Mouse (Mus musculus) liver, embryonic 15.5 days (tissue): Measurements from ENCODE around the gene Tmem62. TPM values are rescaled to one million over a fixed set of nuclear protein-coding genes. Genes with fewer than 3 reads are reported as not detected.
"Not testable (repeated sequence)": the region's sequence is repeated elsewhere in the genome, so short reads cannot be mapped to it uniquely, and the experiment has no call there.

Experiments
- ATAC-seq: fragments of 200-750 bp; cut with Nextera tagmentation; 2 replicates; pipeline ENCODE4 v1.8.0; 2017; ENCODE audit warnings: moderate number of reproducible peaks, mild to moderate bottlenecking, moderate library complexity; ENCODE audit not compliant: insufficient read depth
- H3K27ac ChIP-seq: fragments of 300-500 bp; sonication (generic); replicated peaks from 2 replicates; pipeline ENCODE4 v1.5.1; 2015; ENCODE audit warnings: mild to moderate bottlenecking, inconsistent platforms
- H3K27me3 ChIP-seq: fragments of 300-500 bp; sonication (generic); 2 replicates; pipeline ENCODE4 v1.6.1; 2015; ENCODE audit warnings: mild to moderate bottlenecking, inconsistent platforms
- H3K36me3 ChIP-seq: fragments of 300-500 bp; sonication (generic); replicated peaks from 2 replicates; pipeline ENCODE4 v1.6.1; 2015; ENCODE audit warnings: moderate library complexity, mild to moderate bottlenecking, inconsistent platforms
- H3K4me1 ChIP-seq: fragments of 300-500 bp; sonication (generic); replicated peaks from 2 replicates; pipeline ENCODE4 v1.6.1; 2015; ENCODE audit warnings: inconsistent platforms
- H3K4me2 ChIP-seq: fragments of 300-500 bp; sonication (generic); 2 replicates; pipeline ENCODE4 v1.6.1; 2015; ENCODE audit warnings: moderate library complexity, mild to moderate bottlenecking, inconsistent platforms
- H3K4me3 ChIP-seq: fragments of 300-500 bp; sonication (generic); replicated peaks from 2 replicates; pipeline ENCODE4 v1.5.1; 2015; ENCODE audit warnings: mild to moderate bottlenecking, inconsistent platforms
- H3K9ac ChIP-seq: fragments of 300-500 bp; sonication (generic); 2 replicates; pipeline ENCODE4 v1.6.1; 2015; ENCODE audit warnings: moderate library complexity, mild to moderate bottlenecking, inconsistent platforms
- H3K9me3 ChIP-seq: fragments of 300-500 bp; sonication (generic); replicated peaks from 2 replicates; pipeline ENCODE4 v1.6.1; 2016; ENCODE audit warnings: inconsistent platforms
- WGBS: fragments of 180-500 bp; shearing (Covaris S2); methylation state at CpG from one replicate; pipeline ENCODE4 v1.1.7; 2015; ENCODE audit warnings: mixed read lengths; ENCODE audit not compliant: insufficient replicate concordance; 5-methylcytosine and 5-hydroxymethylcytosine counted together
- polyA plus RNA-seq: library from polyadenylated mRNA; unstranded; fragments of >200 nt; fragmentation: Nextera tagmentation; extraction: Ambion mirVana; gene quantifications from 2 replicates; pipeline ENCODE4 v1.2.1, GENCODE M21; 2015

The Tmem62 gene
- polyA plus RNA-seq, 1 experiment from 2014 or later = 2.2 TPM

- no peak for ATAC-seq
- no peak overlapping the region for H3K9ac ChIP-seq
- WGBS = 87% methylated on average over 9 of the region's 9 CpGs
Measured at GRCm38 (mm10) chr2:121016226-121016625, 39.4 kb downstream of the Tmem62 start.

GRCm38 (mm10) chr2:121017151-121017550, 40.3 kb downstream of the Tmem62 start:
- no peaks in the 10 kb centered on the region for H3K9me3 ChIP-seq
- H3K4me2 ChIP-seq = no peak overlapping the region
- H3K4me1 ChIP-seq = no peaks in the 10 kb centered on the region
- H3K4me3 ChIP-seq = no peak overlapping the region
- no peak overlapping the region for H3K27ac ChIP-seq
- H3K36me3 ChIP-seq = peaks cover 81% of the 10 kb centered on the region
- no peak for ATAC-seq
- H3K9ac ChIP-seq = no peak overlapping the region
- WGBS = 89% methylated on average over 1 of the region's 1 CpGs
- no peaks in the 10 kb centered on the region for H3K27me3 ChIP-seq

More at GRCm38 (mm10) chr2:121016226-121016625, 39.4 kb downstream of the Tmem62 start:
- Histone ChIP-seq H3K9me3 (no peaks in the 10 kb centered on the region), H3K27me3 (no peaks in the 10 kb centered on the region), H3K36me3 (peaks cover 79% of the 10 kb centered on the region), H3K27ac (no peak overlapping the region), H3K4me3 (no peak overlapping the region), H3K4me2 (no peak overlapping the region), H3K4me1 (no peaks in the 10 kb centered on the region)

GRCm38 (mm10) chr2:121022918-121023317, 46.1 kb downstream of the Tmem62 start:
- no peak overlapping the region for H3K27ac ChIP-seq
- H3K4me3 ChIP-seq = no peak overlapping the region
- peaks cover 97% of the 10 kb centered on the region for H3K36me3 ChIP-seq
- WGBS = 71% methylated on average over 5 of the region's 5 CpGs
- ATAC-seq = no peak
- no peaks in the 10 kb centered on the region for H3K9me3 ChIP-seq
- H3K4me2 ChIP-seq = no peak overlapping the region
- H3K27me3 ChIP-seq = no peaks in the 10 kb centered on the region
- no peak overlapping the region for H3K9ac ChIP-seq
- H3K4me1 ChIP-seq = peaks cover 12% of the 10 kb centered on the region

- no peaks in the 10 kb centered on the region for H3K9me3 ChIP-seq
- ATAC-seq = peak; percentile 99
- peak within 1 kb of the TSS; percentile 97 for H3K27ac ChIP-seq
- peak within 1 kb of the TSS; percentile 66 for H3K4me3 ChIP-seq
- H3K4me2 ChIP-seq = peak within 1 kb of the TSS; percentile 66
- peaks cover 38% of the 10 kb centered on the region for H3K36me3 ChIP-seq
- H3K9ac ChIP-seq = peak within 1 kb of the TSS; percentile 75
- H3K27me3 ChIP-seq = no peaks in the 10 kb centered on the region
- WGBS = 9% methylated on average over 5 of the region's 5 CpGs
- H3K4me1 ChIP-seq = peaks cover 49% of the 10 kb centered on the region
Measured at GRCm38 (mm10) chr2:121036733-121037341, 60.0 kb downstream of the Tmem62 start, which contains the start of gene Epb42. Epb42 (minus strand) TSS chr2:121037072.

GRCm38 (mm10) chr2:121038851-121039250, 62.0 kb downstream of the Tmem62 start:
- peak overlapping the region; percentile 49 for H3K27ac ChIP-seq
- ATAC-seq, H3K4me3 ChIP-seq, H3K9ac ChIP-seq, H3K27me3 ChIP-seq, H3K9me3 ChIP-seq: not testable (repeated sequence)
- peaks cover 31% of the 10 kb centered on the region for H3K4me1 ChIP-seq
- 0 out of 2 replicates have a peak overlapping the region, but pooled peaks have one; percentile 6 for H3K4me2 ChIP-seq
- WGBS = 94% methylated on average over 1 of the region's 1 CpGs
- H3K36me3 ChIP-seq = peaks cover 18% of the 10 kb centered on the region

GRCm38 (mm10) chr2:121039382-121039781, 62.6 kb downstream of the Tmem62 start:
- H3K4me1 ChIP-seq = peaks cover 27% of the 10 kb centered on the region
- H3K27ac ChIP-seq = no peak overlapping the region
- WGBS = 92% methylated on average over 1 of the region's 1 CpGs
- no peaks in the 10 kb centered on the region for H3K9me3 ChIP-seq
- H3K4me3 ChIP-seq = no peak overlapping the region
- no peak overlapping the region for H3K9ac ChIP-seq
- no peak for ATAC-seq
- H3K27me3 ChIP-seq = peaks cover 4% of the 10 kb centered on the region; the same call in 1 of the 2 replicates
- H3K4me2 ChIP-seq = no peak overlapping the region
- peaks cover 12% of the 10 kb centered on the region for H3K36me3 ChIP-seq

GRCm38 (mm10) chr2:121041098-121041497, 64.3 kb downstream of the Tmem62 start:
- peaks cover 9% of the 10 kb centered on the region for H3K27me3 ChIP-seq
- no peak overlapping the region for H3K9ac ChIP-seq
- WGBS = 33% methylated on average over 5 of the region's 5 CpGs
- no peak overlapping the region for H3K4me2 ChIP-seq
- H3K4me3 ChIP-seq = no peak overlapping the region
- no peak overlapping the region for H3K27ac ChIP-seq
- H3K9me3 ChIP-seq = no peaks in the 10 kb centered on the region
- no peaks in the 10 kb centered on the region for H3K36me3 ChIP-seq
- ATAC-seq = no peak
- H3K4me1 ChIP-seq = peaks cover 21% of the 10 kb centered on the region

- Histone ChIP-seq H3K4me2 (no peak overlapping the region), H3K27ac (no peak overlapping the region), H3K4me3 (no peak overlapping the region), H3K9me3 (no peaks in the 10 kb centered on the region), H3K36me3 (no peaks in the 10 kb centered on the region), H3K4me1 (peaks cover 6% of the 10 kb centered on the region; the same call in 1 of the 2 replicates), H3K27me3 (peaks cover 17% of the 10 kb centered on the region), H3K9ac (no peak overlapping the region)
- no peak for ATAC-seq
- 73% methylated on average over 4 of the region's 4 CpGs for WGBS
Measured at GRCm38 (mm10) chr2:121045653-121046052, 68.8 kb downstream of the Tmem62 start.

- Histone ChIP-seq H3K4me3 (no peak overlapping the region), H3K4me1 (peaks cover 30% of the 10 kb centered on the region), H3K27ac (no peak overlapping the region), H3K9ac (no peak overlapping the region), H3K9me3 (no peaks in the 10 kb centered on the region), H3K4me2 (no peak overlapping the region), H3K36me3 (no peaks in the 10 kb centered on the region), H3K27me3 (peaks cover 17% of the 10 kb centered on the region; the same call in 1 of the 2 replicates)
- no peak for ATAC-seq
- 66% methylated on average over 5 of the region's 5 CpGs for WGBS
Measured at GRCm38 (mm10) chr2:121052176-121052575, 75.4 kb downstream of the Tmem62 start.

- Histone ChIP-seq H3K4me1 (peaks cover 30% of the 10 kb centered on the region), H3K4me3 (no peak overlapping the region), H3K27me3 (peaks cover 15% of the 10 kb centered on the region; the same call in 1 of the 2 replicates), H3K27ac (no peak overlapping the region), H3K9ac (no peak overlapping the region), H3K4me2 (no peak overlapping the region), H3K36me3 (no peaks in the 10 kb centered on the region), H3K9me3 (no peaks in the 10 kb centered on the region)
- WGBS = 34% methylated on average over 2 of the region's 2 CpGs
- ATAC-seq = peak; percentile 56
Measured at GRCm38 (mm10) chr2:121054060-121054459, 77.2 kb downstream of the Tmem62 start.

- Histone ChIP-seq H3K4me3 (no peak overlapping the region), H3K9ac (no peak overlapping the region), H3K27ac (peak overlapping the region; percentile 61), H3K9me3 (no peaks in the 10 kb centered on the region), H3K4me2 (peak overlapping the region; percentile 39), H3K36me3 (no peaks in the 10 kb centered on the region), H3K4me1 (peaks cover 30% of the 10 kb centered on the region), H3K27me3 (peaks cover 15% of the 10 kb centered on the region; the same call in 1 of the 2 replicates)
- WGBS = 29% methylated on average over 6 of the region's 6 CpGs
- peak; percentile 95 for ATAC-seq
Measured at GRCm38 (mm10) chr2:121055915-121056314, 79.1 kb downstream of the Tmem62 start.
